Mouse (Mus musculus): ENCODE measurements around the gene Scgb2b3. TPM values are rescaled to one million over a fixed set of nuclear protein-coding genes. Genes with fewer than 3 reads are reported as not detected.

Gene Scgb2b3
- not detected for total RNA-seq (2022)

- no peak for DNase-seq (ENCODE audit: low spot score in 2 of 2)
Measured at GRCm38 (mm10) chr7:31362022-31362560, at the start of gene Scgb2b3. Scgb2b3 (minus strand) TSS chr7:31362072.

GRCm38 (mm10) chr7:31375292-31375691 lies 13.4 kb upstream of the Scgb2b3 start, which contains the start of gene Scgb1b3:
Scgb1b3 (plus strand) TSS chr7:31375592.
- no peak for DNase-seq (ENCODE audit: low spot score in 2 of 2)

Other genes starting within 250 kb of the Scgb2b3 start
- 1 to 10 TPM; 4.8 to 9.5 (median 5.4) TPM for gene Hpn, start 246.8 kb downstream of the Scgb2b3 start, total RNA-seq (2022)
- 100 to 1,000 TPM; 572 to 623 (median 584) TPM for gene Scn1b, start 235.1 kb downstream of the Scgb2b3 start, total RNA-seq (2022)
- gene Gramd1a, start 206.2 kb downstream of the Scgb2b3 start, total RNA-seq (2022), result 100 to 1,000 TPM; 115 to 132 (median 125) TPM
- not detected for gene Scgb2b2, start 71.6 kb downstream of the Scgb2b3 start, total RNA-seq (2022)
- not detected for gene Scgb1b2, start 70.3 kb downstream of the Scgb2b3 start, total RNA-seq (2022)
- gene Scgb1b3, start 13.5 kb upstream of the Scgb2b3 start, total RNA-seq (2022), result not detected